Mouse (Mus musculus) megakaryocyte progenitor cell, adult 5-6 weeks (primary cell): ENCODE results near the gene Sult5a1. TPM values are rescaled to one million over a fixed set of nuclear protein-coding genes. Genes with fewer than 3 reads are reported as not detected.

Experiments used
- ATAC-seq: replicated peaks from 2 replicates; pipeline ENCODE4 v1.8.0; 2016; ENCODE audit warnings: mild to moderate bottlenecking, moderate TSS enrichment, inconsistent platforms; ENCODE audit not compliant: poor library complexity
- total RNA-seq, 2 experiments: library from RNA; stranded (forward) in 1 of 2; stranded (reverse) in 1 of 2; fragments of 157-497, 149-512 nt in 1 of 2; fragments of 200-1000 nt in 1 of 2; gene quantifications; 2 replicates each; pipeline versions ENCODE4 v1.2.3 to v1.2.4; 2015 to 2017

Gene Sult5a1
- total RNA-seq, 2 experiments from 2014 or later: not detected

GRCm38 (mm10) chr8:123101735-123102685, 56.1 kb downstream of the Sult5a1 start, which contains the start of gene Rpl13:
Gene Rpl13, plus strand, starts transcription at chr8:123102350.
- peak; percentile 83 for ATAC-seq

- no peak for ATAC-seq
These were observed 56.9 kb downstream of the Sult5a1 start for GRCm38 (mm10) chr8:123101244-123101643.

GRCm38 (mm10) chr8:123100288-123100687, 57.8 kb downstream of the Sult5a1 start:
- peak; percentile 57 for ATAC-seq

- no peak for ATAC-seq
These were observed 60.1 kb downstream of the Sult5a1 start for GRCm38 (mm10) chr8:123097786-123098584.

GRCm38 (mm10) chr8:123097216-123097615, 60.9 kb downstream of the Sult5a1 start:
- no peak for ATAC-seq

Other genes with a start within 250 kb of the Sult5a1 start
- 76.4 and 79.6 TPM in 2 replicates for gene Ankrd11, start 116.0 kb downstream of the Sult5a1 start, total RNA-seq (2015)
- 69.2 and 72.6 TPM in 2 replicates for gene Ankrd11, start 116.0 kb downstream of the Sult5a1 start, total RNA-seq (2017)
- gene Spg7, start 95.4 kb downstream of the Sult5a1 start, total RNA-seq (2015): 33.1 and 49.6 TPM in 2 replicates
- gene Spg7, start 95.4 kb downstream of the Sult5a1 start, total RNA-seq (2017): 61.1 and 74.1 TPM in 2 replicates
- gene Rpl13, start 56.0 kb downstream of the Sult5a1 start, total RNA-seq (2015): 1,201 and 1,251 TPM in 2 replicates
- 3,072 and 3,507 TPM in 2 replicates for gene Rpl13, start 56.0 kb downstream of the Sult5a1 start, total RNA-seq (2017)
- not detected in 2 replicates for gene Cpne7, start 40.9 kb downstream of the Sult5a1 start, total RNA-seq (2015)
- gene Cpne7, start 40.9 kb downstream of the Sult5a1 start, total RNA-seq (2017): not detected in 2 replicates
- gene Dpep1, start 27.9 kb upstream of the Sult5a1 start, total RNA-seq (2015): not detected in 2 replicates
- gene Dpep1, start 27.9 kb upstream of the Sult5a1 start, total RNA-seq (2017): not detected in 2 replicates
- gene Chmp1a, start 54.4 kb upstream of the Sult5a1 start, total RNA-seq (2015): 11.6 and 18.4 TPM in 2 replicates
- gene Chmp1a, start 54.4 kb upstream of the Sult5a1 start, total RNA-seq (2017): 24.5 and 26.7 TPM in 2 replicates
- 0.37 and 0.51 TPM in 2 replicates for gene Spata33, start 54.5 kb upstream of the Sult5a1 start, total RNA-seq (2015)
- 1.9 and 5.0 TPM in 2 replicates for gene Spata33, start 54.5 kb upstream of the Sult5a1 start, total RNA-seq (2017)
- gene Cdk10, start 66.5 kb upstream of the Sult5a1 start, total RNA-seq (2015): 16.1 and 17.1 TPM in 2 replicates
- 34.9 and 38.6 TPM in 2 replicates for gene Cdk10, start 66.5 kb upstream of the Sult5a1 start, total RNA-seq (2017)
- gene Spata2l, start 77.9 kb upstream of the Sult5a1 start, total RNA-seq (2015): 1.7 and 2.1 TPM in 2 replicates
- 1.2 and 1.7 TPM in 2 replicates for gene Spata2l, start 77.9 kb upstream of the Sult5a1 start, total RNA-seq (2017)
- 6.8 and 8.8 TPM in 2 replicates for gene Zfp276, start 95.9 kb upstream of the Sult5a1 start, total RNA-seq (2015)
- 5.8 and 13.2 TPM in 2 replicates for gene Zfp276, start 95.9 kb upstream of the Sult5a1 start, total RNA-seq (2017)
- 7.6 and 10.2 TPM in 2 replicates for gene Vps9d1, start 96.0 kb upstream of the Sult5a1 start, total RNA-seq (2015)
- 10.3 and 16.2 TPM in 2 replicates for gene Vps9d1, start 96.0 kb upstream of the Sult5a1 start, total RNA-seq (2017)
- gene Fanca, start 160.3 kb upstream of the Sult5a1 start, total RNA-seq (2015): 38.1 and 41.3 TPM in 2 replicates
- gene Fanca, start 160.3 kb upstream of the Sult5a1 start, total RNA-seq (2017): 32.1 and 34.5 TPM in 2 replicates
- gene Spire2, start 174.4 kb upstream of the Sult5a1 start, total RNA-seq (2015): 0.07 TPM in 1 of 2 replicates, not detected in the other
- 1.3 TPM in 1 of 2 replicates, not detected in the other for gene Spire2, start 174.4 kb upstream of the Sult5a1 start, total RNA-seq (2017)
- gene Tcf25, start 215.4 kb upstream of the Sult5a1 start, total RNA-seq (2015): 73.1 and 90.2 TPM in 2 replicates
- gene Tcf25, start 215.4 kb upstream of the Sult5a1 start, total RNA-seq (2017): 89.8 and 94.1 TPM in 2 replicates
- gene Mc1r, start 248.8 kb upstream of the Sult5a1 start, total RNA-seq (2015): not detected in 2 replicates
- gene Mc1r, start 248.8 kb upstream of the Sult5a1 start, total RNA-seq (2017): 0.12 and 0.14 TPM in 2 replicates